Mouse (Mus musculus) brain, embryonic 14.5 days (tissue): ENCODE measurements at regions not wholly inside any gene's neighbourhood (a gene's known extent, or its start where the extent isn't known, plus 50 kb on each side); places are given as distances from the start of the nearest gene placed in this dataset.
"Not testable (repeated sequence)": the region's sequence is repeated elsewhere in the genome, so short reads cannot be mapped to it uniquely, and the experiment has no call there.

Source experiments
- DNase-seq: peaks from one replicate; pipeline ENCODE4 v3.0.0-alpha.2; 2011; ENCODE audit warnings: low read depth
- CTCF ChIP-seq: fragments of 200-500 bp; IDR thresholded peaks from 2 replicates; pipeline ENCODE4 v1.5.1; 2012; ENCODE audit warnings: inconsistent platforms, mild to moderate bottlenecking, moderate library complexity, borderline replicate concordance; ENCODE audit not compliant: insufficient read depth, insufficient read length; ENCODE audit errors: extremely low read depth
- POLR2A ChIP-seq: fragments of 200-500 bp; IDR thresholded peaks from 2 replicates; pipeline ENCODE4 v1.6.1; 2012; ENCODE audit warnings: mild to moderate bottlenecking, inconsistent platforms, borderline replicate concordance; ENCODE audit not compliant: poor library complexity, insufficient read depth, insufficient read length, severe bottlenecking; ENCODE audit errors: extremely low read depth

DNA sequence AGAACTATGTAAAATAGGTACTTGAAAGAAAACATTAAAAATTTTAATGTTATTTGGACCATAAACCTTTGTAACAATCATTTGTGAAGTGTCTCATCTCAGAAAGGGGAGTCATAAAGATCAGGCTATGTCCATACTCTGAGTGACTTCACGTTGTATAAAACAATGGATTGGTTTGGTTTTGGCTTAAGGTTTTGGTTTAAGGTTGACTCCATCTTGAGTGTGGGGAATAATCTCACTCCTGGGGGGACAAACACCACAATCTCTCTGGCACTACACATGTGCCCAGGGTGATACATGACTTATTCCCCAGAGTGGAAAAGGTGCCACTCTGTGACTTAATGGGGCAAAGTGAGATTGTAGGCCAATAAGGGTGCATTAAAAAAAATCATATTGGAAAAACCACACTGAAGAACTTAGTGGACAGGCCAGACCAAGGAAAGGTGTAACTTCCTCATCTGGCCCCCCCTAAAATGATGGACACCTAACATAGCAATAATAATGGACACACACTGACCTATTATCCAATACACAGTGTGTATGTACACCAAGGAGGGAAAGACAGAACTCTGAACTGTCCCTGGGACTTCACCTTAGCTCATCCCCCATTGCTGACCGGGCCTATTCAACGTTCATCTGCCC lies 89.2 kb upstream of the Cpsf6 start:
- no peak for TF ChIP-seq POLR2A
- TF ChIP-seq CTCF, result no peak
- no peak for DNase-seq

DNA sequence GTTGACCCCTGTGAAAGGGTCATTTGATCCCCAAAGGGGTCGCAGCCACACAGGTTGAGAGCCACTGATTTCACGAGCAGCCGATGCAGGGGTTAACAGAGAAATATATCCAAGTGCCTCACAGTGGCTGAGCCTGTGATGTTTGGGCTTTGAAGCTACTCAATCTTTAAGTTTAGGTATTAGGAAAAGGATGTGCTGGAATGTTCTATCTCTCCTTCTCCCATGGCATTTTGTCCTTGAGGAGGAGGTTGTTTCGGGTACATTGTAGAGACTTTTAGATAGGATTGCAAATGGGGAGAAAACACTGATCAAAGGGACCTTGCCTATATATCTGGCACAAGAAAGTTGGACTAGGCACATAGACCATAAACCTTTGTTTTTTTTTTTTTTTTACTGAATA lies 88.6 kb upstream of the Cpsf6 start:
- DNase-seq, result no peak
- TF ChIP-seq CTCF, result no peak
- no peak for TF ChIP-seq POLR2A

DNA sequence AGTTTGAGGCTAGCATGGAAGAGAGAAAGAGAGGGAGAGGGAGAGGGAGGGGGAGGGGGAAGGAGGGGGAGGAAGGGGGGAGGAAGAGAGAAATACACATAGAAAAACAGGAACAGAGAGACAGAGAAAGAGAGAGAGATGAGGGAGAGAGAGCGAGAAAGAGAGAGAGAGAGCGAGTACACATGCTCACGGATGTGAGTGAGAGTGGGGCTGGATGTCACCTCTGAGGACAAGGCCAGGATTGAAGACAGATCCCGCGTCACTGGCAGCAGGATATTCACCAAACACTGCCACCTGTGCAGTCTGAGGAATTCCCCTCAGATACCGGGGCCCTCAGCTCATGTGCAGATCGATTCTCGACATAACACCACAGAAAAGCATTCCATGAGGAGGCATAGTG lies 87.3 kb upstream of the Cpsf6 start:
- DNase-seq, result no peak
- no peak for TF ChIP-seq CTCF
- no peak for TF ChIP-seq POLR2A

DNA sequence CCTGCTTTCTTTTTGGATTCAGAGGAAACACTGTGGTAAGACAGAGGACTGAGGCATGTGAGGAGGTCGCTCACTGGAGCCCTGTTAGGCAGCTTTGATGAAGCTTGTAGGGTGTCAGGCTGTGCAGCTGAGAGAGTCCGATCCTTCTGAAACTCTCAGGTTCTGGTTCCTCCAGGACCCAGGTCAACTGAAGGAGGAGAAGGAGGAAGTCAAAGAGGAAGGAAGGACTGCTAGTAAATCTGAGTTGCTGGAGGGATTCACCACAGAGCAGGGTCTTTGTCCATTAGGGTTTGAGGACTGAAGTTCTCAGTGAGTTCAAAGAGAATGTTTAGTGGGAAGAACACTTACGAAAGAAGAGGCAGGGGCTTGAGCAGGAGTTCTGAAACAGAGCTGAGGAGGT lies 86.6 kb upstream of the Cpsf6 start:
- TF ChIP-seq POLR2A, result no peak
- no peak for TF ChIP-seq CTCF
- no peak for DNase-seq

DNA sequence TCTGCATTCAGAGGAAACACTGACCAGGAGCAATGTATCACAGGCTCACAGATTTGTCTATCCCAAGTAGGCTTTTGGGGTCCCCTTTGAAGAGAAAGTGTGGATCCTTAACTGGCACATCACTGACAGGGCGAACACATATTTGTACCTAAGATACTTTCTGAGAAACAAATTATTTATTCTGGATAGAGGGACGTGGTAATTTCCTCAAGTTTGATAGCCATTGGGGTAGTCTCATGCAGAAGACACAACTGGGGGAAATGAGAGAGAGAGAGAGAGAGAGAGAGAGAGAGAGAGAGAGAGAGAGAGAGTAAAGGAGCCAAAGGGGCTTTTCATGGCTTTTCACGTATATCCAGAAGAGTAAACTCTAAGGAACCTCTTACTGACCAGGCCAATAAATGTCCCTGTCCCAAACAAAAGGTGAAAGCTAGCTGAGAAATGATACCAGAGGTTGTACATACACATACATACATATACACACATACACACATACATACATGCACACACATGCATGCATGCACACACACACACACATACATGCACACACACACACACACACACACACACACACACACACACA lies 85.9 kb upstream of the Cpsf6 start:
- DNase-seq, result no peak
- TF ChIP-seq POLR2A (no peak), CTCF (no peak)

DNA sequence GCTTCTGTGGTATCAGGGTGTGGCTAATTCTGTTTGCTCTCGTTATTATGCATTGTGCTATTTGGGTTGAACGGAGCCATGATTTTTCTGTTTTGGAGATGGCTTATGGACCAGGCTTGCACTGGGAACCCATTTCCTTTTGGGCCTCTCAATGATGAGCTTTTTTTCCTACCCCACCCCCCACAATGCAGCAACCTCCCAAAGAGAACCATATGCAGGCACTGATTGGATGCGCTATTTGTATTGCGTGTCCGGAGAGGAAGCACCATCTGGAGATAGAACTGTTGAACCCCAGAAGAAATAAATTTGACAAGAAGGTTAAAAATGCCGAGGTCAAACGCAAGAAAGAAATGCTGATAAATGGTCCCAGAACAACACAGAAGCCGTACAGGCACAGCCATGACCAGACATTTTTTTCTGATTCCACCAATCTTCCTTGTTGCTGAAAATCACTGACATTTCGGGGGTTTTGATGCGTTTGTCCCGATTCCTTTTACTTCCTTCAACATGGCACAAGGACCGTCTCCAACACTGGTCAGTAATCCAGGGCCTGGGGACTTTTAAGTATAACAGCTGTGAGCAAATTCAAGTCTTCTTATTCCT lies 85.3 kb upstream of the Cpsf6 start:
- TF ChIP-seq POLR2A, result no peak
- no peak for TF ChIP-seq CTCF
- DNase-seq, result no peak

DNA sequence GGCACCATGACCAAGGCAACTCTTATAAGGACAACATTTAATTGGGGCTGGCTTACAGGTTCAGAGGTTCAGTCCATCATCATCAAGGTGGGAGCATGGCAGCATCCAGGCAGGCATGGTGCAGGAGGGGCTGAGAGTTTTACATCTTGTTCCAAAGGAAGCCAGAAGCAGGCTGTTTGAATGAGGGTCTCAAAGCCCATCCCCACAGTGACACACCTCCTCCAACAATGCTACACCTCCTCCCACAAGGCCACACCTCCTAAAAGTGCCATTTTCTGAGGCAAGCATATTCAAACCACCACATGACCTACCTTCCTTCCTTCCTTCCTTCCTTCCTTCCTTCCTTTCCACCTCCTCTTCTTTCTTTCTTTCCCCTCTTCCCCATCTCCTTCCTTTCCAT lies 84.5 kb upstream of the Cpsf6 start:
- DNase-seq, result not testable (repeated sequence)

DNA sequence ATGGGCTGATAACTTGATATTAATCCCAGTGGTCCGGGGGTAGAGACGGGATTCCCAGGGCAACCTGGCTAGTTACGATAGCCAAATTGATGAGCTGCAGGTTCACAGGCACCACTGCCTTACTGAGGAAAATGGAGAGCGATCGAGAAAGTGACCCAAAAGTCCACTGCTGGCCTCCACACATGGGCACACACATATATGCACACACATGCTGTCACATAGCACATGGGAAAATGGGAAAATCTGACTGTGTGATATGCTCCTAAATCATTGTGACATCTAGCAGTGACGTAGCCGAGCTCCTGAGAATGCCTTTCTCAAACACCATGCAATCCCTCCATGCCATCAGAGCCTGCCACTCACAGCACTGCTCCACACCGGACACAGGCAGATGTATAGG lies 83.8 kb upstream of the Cpsf6 start:
- no peak for TF ChIP-seq POLR2A
- no peak for TF ChIP-seq CTCF

DNA sequence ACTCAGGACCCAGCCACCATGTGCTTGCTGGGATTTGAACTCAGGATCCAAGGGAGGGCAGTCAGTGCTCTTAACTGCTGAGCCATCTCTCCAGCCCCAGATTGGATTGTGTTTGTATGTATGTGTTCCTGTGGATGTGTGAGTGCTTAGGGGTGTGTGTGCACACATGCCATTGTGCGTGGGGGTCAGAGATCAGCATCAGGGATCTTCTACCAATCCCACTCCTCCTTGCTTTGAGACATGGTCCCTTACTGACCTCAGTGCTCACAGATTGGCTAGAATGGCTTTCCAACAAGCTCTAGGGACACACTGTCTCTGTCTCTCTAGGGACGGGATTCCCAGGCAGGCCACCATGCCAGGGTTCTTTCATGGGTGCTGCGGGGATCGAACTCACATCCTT lies 83.1 kb upstream of the Cpsf6 start:
- no peak for TF ChIP-seq CTCF
- no peak for TF ChIP-seq POLR2A
- no peak for DNase-seq

More for the DNA sequence above, 83.8 kb upstream of the Cpsf6 start:
- DNase-seq, result no peak

DNA sequence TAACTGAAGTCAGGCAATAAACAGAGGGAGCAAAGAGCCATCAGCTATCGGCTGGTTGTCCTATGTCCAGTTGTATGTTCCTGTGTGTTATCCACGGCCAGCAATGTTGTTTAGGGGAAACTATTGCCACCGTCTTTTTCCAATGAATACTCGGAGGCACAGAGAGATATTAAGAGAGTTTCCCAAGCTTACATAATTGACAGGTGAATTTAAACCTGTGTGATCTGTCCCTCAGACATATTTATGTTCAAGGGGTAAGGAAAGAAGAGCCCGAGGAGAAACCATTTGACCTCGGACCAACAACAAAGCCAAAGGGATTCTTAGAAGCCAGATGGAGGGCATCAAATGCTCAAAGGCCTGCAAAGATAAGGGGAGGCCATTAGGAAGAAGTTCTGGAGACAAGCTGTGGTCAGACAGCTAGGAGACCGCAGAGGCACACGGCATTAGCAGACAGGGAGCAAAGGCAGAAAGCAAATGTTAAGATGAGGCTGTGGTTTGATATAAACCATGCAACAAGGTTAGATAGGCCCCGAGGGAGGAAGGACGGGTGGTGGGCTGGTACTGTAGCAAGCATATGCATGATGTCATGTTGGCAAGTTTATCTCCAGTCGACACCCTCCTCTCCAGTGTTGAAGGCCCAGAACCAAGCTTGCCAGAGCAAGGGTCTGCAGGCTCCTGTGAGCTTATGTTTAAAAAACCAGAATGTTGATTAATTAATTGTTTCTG lies 82.1 kb upstream of the Cpsf6 start:
- no peak for TF ChIP-seq CTCF
- TF ChIP-seq POLR2A, result no peak
- DNase-seq, result no peak

DNA sequence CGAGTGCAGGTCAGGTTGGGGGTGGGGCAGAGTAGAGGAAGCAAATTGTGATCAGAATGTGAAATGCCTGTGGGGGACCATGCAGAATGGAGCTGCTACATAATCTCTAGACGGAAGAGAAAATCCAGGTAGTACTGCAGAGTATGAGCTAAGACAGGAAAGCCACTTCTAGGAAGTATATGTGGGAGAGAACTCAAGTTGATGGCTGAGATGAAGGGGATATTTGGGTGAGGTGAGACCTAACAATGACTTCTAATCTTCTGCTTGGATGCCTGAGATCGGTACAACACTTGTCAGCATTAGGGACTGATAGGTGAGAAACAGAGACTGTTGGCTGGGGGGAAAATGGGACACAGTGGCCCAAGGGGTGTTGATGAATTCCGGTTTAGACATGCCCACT lies 81.4 kb upstream of the Cpsf6 start:
- DNase-seq, result no peak
- TF ChIP-seq CTCF (no peak), POLR2A (no peak)

DNA sequence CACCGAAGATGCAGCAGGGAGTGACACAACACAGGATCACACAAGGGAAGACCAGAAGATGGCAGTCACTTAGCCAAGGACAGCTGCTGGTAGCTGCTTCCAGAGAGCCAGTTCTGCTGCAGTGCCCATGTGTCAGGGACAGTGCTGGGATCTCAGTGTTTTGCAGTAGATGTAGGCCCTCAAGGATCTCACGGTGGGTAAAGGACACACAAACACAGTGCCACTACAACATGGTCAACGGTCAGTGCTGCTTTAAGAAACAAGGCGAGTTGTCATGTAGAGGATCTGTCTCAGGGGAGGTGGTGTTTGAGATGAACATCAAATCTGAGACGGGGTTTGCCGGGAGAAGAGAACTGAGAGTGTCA lies 80.5 kb upstream of the Cpsf6 start:
- no peak for DNase-seq
- TF ChIP-seq POLR2A (no peak), CTCF (no peak)

DNA sequence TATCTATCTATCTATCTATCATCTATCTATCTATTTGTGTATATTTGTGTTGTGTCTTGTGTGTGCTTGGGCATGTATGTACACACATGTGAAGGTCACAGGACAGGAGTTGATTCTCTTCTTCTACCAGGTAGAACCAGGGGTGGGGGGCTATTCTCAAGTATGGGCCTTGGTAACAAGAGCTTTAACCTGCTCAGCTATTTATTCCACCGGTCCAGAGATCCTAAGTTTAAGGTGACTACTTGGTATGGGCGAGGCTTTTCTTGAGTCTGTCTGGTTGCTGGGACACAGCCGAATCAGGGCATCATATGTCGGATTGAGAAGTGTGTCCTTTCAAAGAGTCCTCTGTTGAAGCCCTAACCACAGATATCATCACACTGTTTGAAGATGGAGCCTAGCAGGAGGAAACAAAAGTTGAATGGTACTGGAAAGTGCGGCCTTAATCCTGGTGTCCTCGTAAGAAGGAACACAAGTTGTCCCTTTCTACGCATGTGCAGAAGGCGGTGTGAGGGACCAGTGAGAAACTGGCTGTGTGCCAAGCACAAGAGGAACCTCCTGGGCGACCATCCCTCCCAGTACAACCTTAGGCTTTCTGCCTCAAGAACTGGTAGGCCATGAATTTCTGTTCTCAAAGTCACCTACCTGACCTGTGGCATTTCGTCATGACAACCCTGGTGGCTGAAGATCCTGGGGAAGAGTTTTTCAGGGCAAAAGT lies 80.0 kb upstream of the Cpsf6 start:
- DNase-seq, result no peak
- TF ChIP-seq POLR2A (no peak), CTCF (no peak)
